Mouse (Mus musculus) ES-Bruce4 (cell line): ENCODE results near the gene Notch4. TPM values are rescaled to one million over a fixed set of nuclear protein-coding genes. Genes with fewer than 3 reads are reported as not detected.

Experiments
- H3K27ac ChIP-seq: 2 replicates; pipeline ENCODE4 v1.5.1; 2012; ENCODE audit warnings: low read length, inconsistent platforms; ENCODE audit not compliant: insufficient read depth
- H3K27me3 ChIP-seq: 2 replicates; pipeline ENCODE4 v1.6.1; 2012; ENCODE audit warnings: mild to moderate bottlenecking, low read length, inconsistent platforms; ENCODE audit not compliant: control insufficient read depth, poor library complexity, insufficient read depth, severe bottlenecking
- H3K36me3 ChIP-seq: 2 replicates; pipeline ENCODE4 v1.6.1; 2012; ENCODE audit warnings: inconsistent platforms, mild to moderate bottlenecking, low read length, moderate library complexity; ENCODE audit not compliant: control insufficient read depth, poor library complexity, insufficient read depth, severe bottlenecking
- H3K4me1 ChIP-seq: one replicate; pipeline ENCODE4 v1.8.1; 2011; ENCODE audit warnings: low read length; ENCODE audit not compliant: control insufficient read depth, insufficient read depth
- H3K4me3 ChIP-seq: 2 replicates; pipeline ENCODE4 v1.5.1; 2011; ENCODE audit warnings: low read depth, mild to moderate bottlenecking, low read length
- H3K9ac ChIP-seq: 2 replicates; pipeline ENCODE4 v1.6.1; 2012; ENCODE audit warnings: low read depth, mild to moderate bottlenecking, inconsistent platforms; ENCODE audit not compliant: poor library complexity, severe bottlenecking
- H3K9me3 ChIP-seq: replicated peaks from 2 replicates; pipeline ENCODE4 v1.6.1; 2012; ENCODE audit warnings: mild to moderate bottlenecking, low read length, inconsistent platforms; ENCODE audit not compliant: control insufficient read depth, poor library complexity, insufficient read depth, severe bottlenecking
- CTCF ChIP-seq: IDR thresholded peaks from one replicate; pipeline ENCODE4 v1.8.1; 2011; ENCODE audit warnings: low read depth, low read length
- EP300 ChIP-seq: IDR thresholded peaks from 2 replicates; pipeline ENCODE4 v1.6.1; 2011; ENCODE audit warnings: low read depth, low read length; ENCODE audit not compliant: insufficient read depth
- POLR2A ChIP-seq: IDR thresholded peaks from one replicate; pipeline ENCODE4 v1.8.1; 2011; ENCODE audit warnings: low read length; ENCODE audit not compliant: insufficient read depth
- polyA plus RNA-seq: library from polyadenylated mRNA; stranded (reverse); fragments of >200 nt; gene quantifications from 2 replicates; pipeline ENCODE4 v1.2.4, GENCODE M21; 2011; ENCODE audit warnings: low read depth; ENCODE audit not compliant: missing spikeins, insufficient read depth, insufficient read length

Notch4 gene
- polyA plus RNA-seq, 1 experiment, result 7.0 TPM

- Histone ChIP-seq H3K4me1 (no peaks in the 10 kb centered on the region), H3K36me3 (0 out of 2 replicates have a peak, but pooled peaks cover 9% of the 10 kb centered on the region), H3K27ac (no peak within 1 kb of the TSS)
These were observed 33.6 kb downstream of the Notch4 start, which contains the start of gene Ager for GRCm38 (mm10) chr17:34597566-34598095. Gene Ager (plus strand): TSS chr17:34597862.

DNA sequence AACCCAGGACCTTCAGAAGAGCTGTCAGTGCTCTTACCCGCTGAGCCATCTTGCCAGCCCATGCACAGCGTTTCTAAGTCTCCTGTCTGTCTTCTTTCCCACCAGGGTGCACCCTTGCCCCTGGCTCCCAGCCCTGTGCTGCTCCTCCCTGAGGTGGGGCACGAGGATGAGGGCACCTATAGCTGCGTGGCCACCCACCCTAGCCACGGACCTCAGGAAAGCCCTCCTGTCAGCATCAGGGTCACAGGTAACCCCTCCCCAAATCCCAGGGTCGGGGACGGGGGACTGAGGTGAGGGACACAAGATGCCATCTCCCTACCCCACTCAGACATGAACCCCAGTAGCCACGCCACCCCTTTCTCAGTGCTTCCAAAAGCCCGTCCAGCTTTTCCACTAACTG is 35.8 kb downstream of the Notch4 start:
- no peaks in the 10 kb centered on the region for H3K4me1 ChIP-seq
- TF ChIP-seq POLR2A (no peak), CTCF (no peak), EP300 (no peak)
- 0 out of 2 replicates have a peak, but pooled peaks cover 4% of the 10 kb centered on the region for H3K36me3 ChIP-seq
- no peaks in the 10 kb centered on the region for H3K9me3 ChIP-seq
- H3K27me3 ChIP-seq, result no peaks in the 10 kb centered on the region
- no peak overlapping the region for H3K4me3 ChIP-seq
- no peak overlapping the region for H3K9ac ChIP-seq
- no peak overlapping the region for H3K27ac ChIP-seq

More at GRCm38 (mm10) chr17:34597566-34598095, 33.6 kb downstream of the Notch4 start, which contains the start of gene Ager:
- TF ChIP-seq EP300, result no peak
- TF ChIP-seq CTCF, result no peak
- TF ChIP-seq POLR2A, result no peak
- H3K4me3 ChIP-seq, result no peak within 1 kb of the TSS
- no peak within 1 kb of the TSS for H3K9ac ChIP-seq
- H3K9me3 ChIP-seq, result no peaks in the 10 kb centered on the region
- H3K27me3 ChIP-seq, result no peaks in the 10 kb centered on the region

DNA sequence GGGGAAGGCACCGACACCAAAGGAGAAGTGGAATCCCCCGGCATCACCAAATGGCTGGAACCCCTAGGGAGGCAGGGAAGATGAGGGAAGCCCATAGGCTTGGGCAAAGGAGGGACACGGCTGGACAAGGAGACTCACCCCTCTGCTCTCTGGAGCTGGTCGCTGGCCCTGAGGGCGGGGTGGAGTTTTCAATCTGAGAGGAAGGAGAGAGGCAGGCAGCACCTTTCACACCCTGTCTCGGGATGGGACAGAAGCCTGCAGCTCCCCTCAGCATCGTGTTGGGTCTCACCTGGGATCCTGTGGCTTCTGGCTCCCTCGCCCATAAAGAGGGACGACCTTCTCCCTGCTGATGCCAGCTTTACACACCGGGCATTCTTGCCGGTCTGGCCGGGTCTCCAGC is 37.7 kb downstream of the Notch4 start:
- Histone ChIP-seq H3K27me3 (no peaks in the 10 kb centered on the region), H3K9me3 (no peaks in the 10 kb centered on the region), H3K27ac (no peak overlapping the region), H3K4me1 (peaks cover 3% of the 10 kb centered on the region), H3K4me3 (no peak overlapping the region), H3K36me3 (0 out of 2 replicates have a peak, but pooled peaks cover 4% of the 10 kb centered on the region), H3K9ac (no peak overlapping the region)
- no peak for TF ChIP-seq POLR2A
- TF ChIP-seq CTCF, result no peak
- no peak for TF ChIP-seq EP300

GRCm38 (mm10) chr17:34603375-34604060 is 39.5 kb downstream of the Notch4 start, which contains the start of gene Rnf5:
Gene Rnf5 (minus strand): TSS chr17:34603690.
- Histone ChIP-seq H3K27me3 (no peaks in the 10 kb centered on the region), H3K9me3 (no peaks in the 10 kb centered on the region), H3K36me3 (0 out of 2 replicates have a peak, but pooled peaks cover 4% of the 10 kb centered on the region), H3K4me3 (peak within 1 kb of the TSS; percentile 99), H3K4me1 (peaks cover 3% of the 10 kb centered on the region), H3K27ac (peak within 1 kb of the TSS; percentile 12), H3K9ac (peak within 1 kb of the TSS; percentile 81)
- no peak for TF ChIP-seq EP300
- no peak for TF ChIP-seq POLR2A
- TF ChIP-seq CTCF, result no peak

- H3K9ac ChIP-seq, result peak within 1 kb of the TSS; percentile 81
- 0 out of 2 replicates have a peak, but pooled peaks cover 4% of the 10 kb centered on the region for H3K36me3 ChIP-seq
- peak within 1 kb of the TSS; percentile 99 for H3K4me3 ChIP-seq
- peaks cover 3% of the 10 kb centered on the region for H3K4me1 ChIP-seq
- peak within 1 kb of the TSS; percentile 12 for H3K27ac ChIP-seq
- TF ChIP-seq EP300 (no peak), POLR2A (peak; percentile 72), CTCF (no peak)
- H3K9me3 ChIP-seq, result no peaks in the 10 kb centered on the region
- H3K27me3 ChIP-seq, result no peaks in the 10 kb centered on the region
These were observed 40.0 kb downstream of the Notch4 start, which contains the start of gene Agpat1 for GRCm38 (mm10) chr17:34604061-34604508. Gene Agpat1 (plus strand): TSS chr17:34604262.

GRCm38 (mm10) chr17:34604511-34605237 is 40.6 kb downstream of the Notch4 start:
- Histone ChIP-seq H3K27ac (peak overlapping the region; percentile 12), H3K4me3 (peak overlapping the region; percentile 97), H3K9ac (peak overlapping the region; percentile 81), H3K4me1 (peaks cover 3% of the 10 kb centered on the region), H3K9me3 (no peaks in the 10 kb centered on the region), H3K36me3 (0 out of 2 replicates have a peak, but pooled peaks cover 4% of the 10 kb centered on the region), H3K27me3 (no peaks in the 10 kb centered on the region)
- TF ChIP-seq EP300, result no peak
- TF ChIP-seq POLR2A, result peak; percentile 1
